Mouse (Mus musculus) limb, embryonic 14.5 days (tissue): ENCODE measurements around the gene Sh3d19. TPM values are rescaled to one million over a fixed set of nuclear protein-coding genes. Genes with fewer than 3 reads are reported as not detected.
A peak's percentile ranks its signal among the peaks of the same experiment; 100 is the strongest.

ENCODE experiments used
- ATAC-seq: fragments of 200-750 bp; cut with Nextera tagmentation; 2 replicates; pipeline ENCODE4 v1.8.0; 2017; ENCODE audit warnings: low read depth, moderate number of reproducible peaks, moderate TSS enrichment; ENCODE audit not compliant: low FRiP score
- DNase-seq: peaks from one replicate; pipeline ENCODE4 v3.0.0-alpha.2; 2015; ENCODE audit warnings: low spot score
- H3K27ac ChIP-seq: fragments of 300-500 bp; sonication (generic); replicated peaks from 2 replicates; pipeline ENCODE4 v1.5.1; 2014; ENCODE audit warnings: low read depth, mild to moderate bottlenecking, low read length, moderate library complexity, mixed read lengths
- H3K27me3 ChIP-seq: fragments of 300-500 bp; sonication (generic); 2 replicates; pipeline ENCODE4 v1.6.1; 2014; ENCODE audit warnings: low read length, mixed read lengths; ENCODE audit not compliant: control insufficient read depth, insufficient read depth
- H3K36me3 ChIP-seq: fragments of 300-500 bp; sonication (generic); 2 replicates; pipeline ENCODE4 v1.6.1; 2014; ENCODE audit warnings: mild to moderate bottlenecking, low read length, moderate library complexity, mixed read lengths; ENCODE audit not compliant: control insufficient read depth, insufficient read depth
- H3K4me1 ChIP-seq: fragments of 300-500 bp; sonication (generic); 2 replicates; pipeline ENCODE4 v1.6.1; 2014; ENCODE audit warnings: antibody characterized with exemption, low read length, mixed read lengths; ENCODE audit not compliant: control insufficient read depth, insufficient read depth
- H3K4me2 ChIP-seq: fragments of 300-500 bp; sonication (generic); replicated peaks from 2 replicates; pipeline ENCODE4 v1.6.1; 2014; ENCODE audit warnings: low read depth, mild to moderate bottlenecking, low read length, moderate library complexity; ENCODE audit not compliant: severe bottlenecking
- H3K4me3 ChIP-seq: fragments of 300-500 bp; sonication (generic); replicated peaks from 2 replicates; pipeline ENCODE4 v1.5.1; 2014; ENCODE audit warnings: low read length
- H3K9ac ChIP-seq: fragments of 300-500 bp; sonication (generic); 2 replicates; pipeline ENCODE4 v1.6.1; 2014; ENCODE audit warnings: mild to moderate bottlenecking, low read depth, low read length, moderate library complexity; ENCODE audit not compliant: severe bottlenecking
- H3K9me3 ChIP-seq: fragments of 300-500 bp; sonication (generic); 2 replicates; pipeline ENCODE4 v1.6.1; 2016; ENCODE audit warnings: low read length; ENCODE audit not compliant: control insufficient read depth
- POLR2A ChIP-seq: fragments of 200-500 bp; IDR thresholded peaks from 2 replicates; pipeline ENCODE4 v1.8.0; 2012; ENCODE audit warnings: inconsistent platforms, mild to moderate bottlenecking, moderate library complexity, borderline replicate concordance; ENCODE audit not compliant: insufficient read depth, insufficient read length; ENCODE audit errors: extremely low read depth
- WGBS: fragments of 180-500 bp; shearing (Covaris S2); extraction: QIAGEN DNeasy Blood & Tissue Kit; methylation state at CpG from one replicate; pipeline ENCODE4 v1.1.7; 2014; 5-methylcytosine and 5-hydroxymethylcytosine counted together
- polyA plus RNA-seq, 2 experiments: library from polyadenylated mRNA; depleted of rRNA in 1 of 2; stranded (reverse) in 1 of 2; unstranded in 1 of 2; fragments of >200 nt; fragmentation: Nextera tagmentation in 1 of 2; extraction: Ambion mirVana in 1 of 2; gene quantifications; 2 replicates each; pipeline versions ENCODE4 v1.2.1 to v1.2.3; 2012 to 2014

Sh3d19 gene
- polyA plus RNA-seq, 2 experiments, result 29.2 to 33.8 TPM

DNA sequence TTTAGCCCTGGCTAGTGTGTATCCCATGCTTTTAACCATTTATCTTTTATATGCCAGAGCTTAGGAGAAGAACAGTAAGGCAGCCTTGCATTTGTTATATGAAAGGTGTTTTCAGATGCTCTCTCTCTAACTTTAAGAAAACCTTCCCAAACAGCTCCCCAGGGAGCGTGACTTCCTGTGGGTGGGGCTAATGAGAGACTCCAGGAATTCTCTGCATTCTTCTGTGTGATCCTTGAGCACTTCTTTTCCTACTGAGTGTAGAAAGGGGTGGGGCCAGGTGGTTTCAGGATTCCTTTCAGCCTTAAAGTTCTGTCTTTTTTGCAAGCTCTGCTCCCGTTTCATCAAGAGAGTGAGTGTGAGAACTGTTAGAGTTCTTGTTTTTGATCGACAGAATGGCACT lies 39.7 kb downstream of the Sh3d19 start:
- Histone ChIP-seq H3K27ac (no peak overlapping the region), H3K4me3 (no peak overlapping the region), H3K9me3 (0 out of 2 replicates have a peak, but pooled peaks cover 6% of the 10 kb centered on the region), H3K4me1 (peaks cover 3% of the 10 kb centered on the region), H3K27me3 (no peaks in the 10 kb centered on the region), H3K4me2 (no peak overlapping the region), H3K36me3 (no peaks in the 10 kb centered on the region), H3K9ac (no peak overlapping the region)
- ATAC-seq (no peak), DNase-seq (peak; percentile 26)
- no peak for TF ChIP-seq POLR2A
- WGBS, result 61% methylated on average over 3 of the region's 3 CpGs

DNA sequence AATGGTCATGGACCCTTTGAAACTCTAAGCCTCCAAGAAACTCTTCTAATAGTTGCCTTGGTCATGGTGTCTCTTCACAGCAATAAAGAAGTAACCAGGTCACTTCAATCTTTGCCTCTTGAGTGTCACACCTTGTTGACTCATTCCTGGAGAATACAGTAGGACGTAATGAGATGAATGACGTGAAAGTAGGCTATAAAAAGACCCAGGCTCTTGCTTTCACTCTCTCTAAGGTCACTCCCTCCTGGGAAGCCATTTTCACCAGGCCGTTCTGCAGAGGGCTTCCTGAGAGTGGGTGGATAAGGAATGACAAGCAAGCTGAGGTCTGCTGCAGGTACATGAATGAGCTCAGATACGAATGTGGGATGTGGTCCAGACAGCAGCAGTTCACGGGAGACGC lies 40.5 kb downstream of the Sh3d19 start:
- no peak overlapping the region for H3K9ac ChIP-seq
- 0 out of 2 replicates have a peak, but pooled peaks cover 6% of the 10 kb centered on the region for H3K9me3 ChIP-seq
- no peaks in the 10 kb centered on the region for H3K36me3 ChIP-seq
- no peak overlapping the region for H3K4me2 ChIP-seq
- ATAC-seq, result no peak
- 66% methylated on average over 6 of the region's 6 CpGs for WGBS
- H3K4me3 ChIP-seq, result no peak overlapping the region
- peaks cover 3% of the 10 kb centered on the region for H3K4me1 ChIP-seq
- H3K27ac ChIP-seq, result no peak overlapping the region
- TF ChIP-seq POLR2A, result no peak
- no peaks in the 10 kb centered on the region for H3K27me3 ChIP-seq
- no peak for DNase-seq

GRCm38 (mm10) chr3:86011833-86012232 lies 40.9 kb downstream of the Sh3d19 start:
- ATAC-seq, result no peak
- TF ChIP-seq POLR2A, result no peak
- DNase-seq, result no peak
- no peak overlapping the region for H3K9ac ChIP-seq
- no peak overlapping the region for H3K4me3 ChIP-seq
- WGBS, result 64% methylated on average over 3 of the region's 3 CpGs
- H3K9me3 ChIP-seq, result 0 out of 2 replicates have a peak, but pooled peaks cover 6% of the 10 kb centered on the region
- H3K27me3 ChIP-seq, result no peaks in the 10 kb centered on the region
- peaks cover 3% of the 10 kb centered on the region for H3K4me1 ChIP-seq
- no peak overlapping the region for H3K27ac ChIP-seq
- H3K36me3 ChIP-seq, result no peaks in the 10 kb centered on the region
- H3K4me2 ChIP-seq, result no peak overlapping the region

- WGBS, result 82% methylated on average over 10 of the region's 10 CpGs
- H3K4me1 ChIP-seq, result peaks cover 3% of the 10 kb centered on the region
- no peak for TF ChIP-seq POLR2A
- DNase-seq (no peak), ATAC-seq (no peak)
- H3K4me3 ChIP-seq, result no peak overlapping the region
- no peaks in the 10 kb centered on the region for H3K9me3 ChIP-seq
- no peak overlapping the region for H3K4me2 ChIP-seq
- H3K36me3 ChIP-seq, result no peaks in the 10 kb centered on the region
- no peak overlapping the region for H3K27ac ChIP-seq
- H3K9ac ChIP-seq, result no peak overlapping the region
- H3K27me3 ChIP-seq, result no peaks in the 10 kb centered on the region
Measured at GRCm38 (mm10) chr3:86013837-86014236, 42.9 kb downstream of the Sh3d19 start.

GRCm38 (mm10) chr3:86016965-86017364 lies 46.1 kb downstream of the Sh3d19 start:
- Histone ChIP-seq H3K4me1 (no peaks in the 10 kb centered on the region), H3K36me3 (no peaks in the 10 kb centered on the region), H3K4me2 (no peak overlapping the region), H3K4me3 (no peak overlapping the region), H3K27ac (no peak overlapping the region), H3K27me3 (no peaks in the 10 kb centered on the region), H3K9me3 (no peaks in the 10 kb centered on the region), H3K9ac (no peak overlapping the region)
- no peak for TF ChIP-seq POLR2A
- no peak for ATAC-seq
- WGBS, result 90% methylated on average over 1 of the region's 1 CpGs
- DNase-seq, result no peak

- 41% methylated on average over 8 of the region's 8 CpGs for WGBS
Measured at GRCm38 (mm10) chr3:86017484-86017883, 46.6 kb downstream of the Sh3d19 start.

More at GRCm38 (mm10) chr3:86017484-86017883, 46.6 kb downstream of the Sh3d19 start:
- Histone ChIP-seq H3K4me2 (no peak overlapping the region), H3K36me3 (no peaks in the 10 kb centered on the region), H3K27ac (no peak overlapping the region), H3K27me3 (no peaks in the 10 kb centered on the region), H3K4me3 (no peak overlapping the region), H3K4me1 (no peaks in the 10 kb centered on the region), H3K9ac (no peak overlapping the region), H3K9me3 (no peaks in the 10 kb centered on the region)
- DNase-seq, result no peak
- no peak for ATAC-seq
- no peak for TF ChIP-seq POLR2A
